Comparison of ENCODE assay signal across 16 mouse cellular contexts in genomic region chr9:88177575-88178254, GRCm38 (mm10).
DNase-seq lines count a peak whose midpoint lies in the region; ATAC-seq and TF ChIP-seq lines count a peak whose summit lies in the region.
"Had no signal": no experiment of that assay in that cellular context is flagged by ENCODE, and none has a peak within 500 bp of the region (broad histone marks: within the 10 kb centered on the region; RNA-seq: fewer than 3 reads in every experiment).

No protein-coding gene starts in this region.

- H3K27ac ChIP-seq in gastrocnemius, adult 2 months = no peak overlapping the region
- no peak overlapping the region for H3K27ac ChIP-seq in heart, embryonic 15.5 days
- H3K27ac ChIP-seq in neural tube, embryonic 15.5 days (replicated peaks) = no peak overlapping the region
- H3K27ac ChIP-seq: liver, embryonic 14.5 days; macrophage had no signal

- TF ChIP-seq CTCF in gastrocnemius, adult 2 months (IDR thresholded peaks at IDR 0.05) = no peak

- no peaks in the 10 kb centered on the region for H3K4me1 ChIP-seq in heart, embryonic 15.5 days (replicated peaks)
- no peaks in the 10 kb centered on the region for H3K4me1 ChIP-seq in neural tube, embryonic 15.5 days

- DNase-seq in gastrocnemius, adult 2 months = peak; percentile 27
- no peak for DNase-seq in gastrocnemius, adult 8-10 months (ENCODE audit: low spot score in 2 of 2)
- DNase-seq in ES-CJ7 (ENCODE audit: low read depth, low spot score) = peak; percentile 5
- DNase-seq in cerebellum, adult 9-11 months = peak; percentile 50
- no peak for DNase-seq in testis, postnatal 14 days (ENCODE audit: low spot score)
- DNase-seq: forebrain, postnatal 0 days; right cerebral cortex, postnatal 25 days; thymus, postnatal 14 days had no signal

- intact Hi-C loops in gastrocnemius, adult 2 months (cut with DNase I) = no loop called here

- no peaks in the 10 kb centered on the region for H3K36me3 ChIP-seq in heart, embryonic 15.5 days
- no peaks in the 10 kb centered on the region for H3K36me3 ChIP-seq in neural tube, embryonic 15.5 days

- H3K27me3 ChIP-seq in heart, embryonic 15.5 days = no peaks in the 10 kb centered on the region
- no peaks in the 10 kb centered on the region for H3K27me3 ChIP-seq in neural tube, embryonic 15.5 days (replicated peaks)

- ATAC-seq in heart, embryonic 15.5 days (replicated peaks; ENCODE audit: insufficient number of reproducible peaks, insufficient read depth, low FRiP score, low read depth) = 0 out of 2 replicates have a peak, but pooled peaks have one; percentile 31
- no peak for ATAC-seq in megakaryocyte progenitor cell, adult 5-6 weeks (replicated peaks; ENCODE audit: poor library complexity)
- ATAC-seq in neural tube, embryonic 15.5 days (ENCODE audit: low FRiP score) = no peak
- ATAC-seq: activated CD4-positive, CD25-positive, alpha-beta regulatory T cell, adult 4 months; forebrain, postnatal 0 days; intestine, embryonic 16.5 days had no signal

- no peak overlapping the region for H3K9ac ChIP-seq in heart, embryonic 15.5 days
- H3K9ac ChIP-seq in neural tube, embryonic 15.5 days (replicated peaks) = no peak overlapping the region
- H3K9ac ChIP-seq: forebrain, postnatal 0 days; liver, embryonic 14.5 days had no signal

- H3K4me3 ChIP-seq in gastrocnemius, adult 2 months = no peak overlapping the region
- H3K4me3 ChIP-seq in heart, embryonic 15.5 days = no peak overlapping the region
- H3K4me3 ChIP-seq in neural tube, embryonic 15.5 days (replicated peaks) = no peak overlapping the region
- H3K4me3 ChIP-seq: erythroblast, embryonic 14.5 days had no signal

- H3K9me3 ChIP-seq in heart, embryonic 15.5 days (replicated peaks) = no peaks in the 10 kb centered on the region
- no peaks in the 10 kb centered on the region for H3K9me3 ChIP-seq in neural tube, embryonic 15.5 days (replicated peaks)

- 47% methylated on average over 4 of the region's 4 CpGs for WGBS in heart, embryonic 15.5 days
- WGBS in neural tube, embryonic 15.5 days = 80% methylated on average over 4 of the region's 4 CpGs

- H3K4me2 ChIP-seq in heart, embryonic 15.5 days = no peak overlapping the region
- H3K4me2 ChIP-seq in neural tube, embryonic 15.5 days = no peak overlapping the region

Comparison
In these comparisons a context has a peak if more than half of its experiments do, and no peak if none do; other contexts are left out.
1. DNase-seq: peak in gastrocnemius, adult 2 months (single experiment), ES-CJ7 (single experiment) and cerebellum, adult 9-11 months (single experiment); none in gastrocnemius, adult 8-10 months (0 of 2) and testis, postnatal 14 days (single experiment).